Mouse (Mus musculus) hindbrain, embryonic 11.5 days (tissue): ENCODE data around the gene Bcan. TPM values are rescaled to one million over a fixed set of nuclear protein-coding genes. Genes with fewer than 3 reads are reported as not detected.

Experiments
- ATAC-seq: fragments of 200-750 bp; cut with Nextera tagmentation; 2 replicates; pipeline ENCODE4 v1.8.0; 2017; ENCODE audit warnings: mild to moderate bottlenecking, moderate TSS enrichment, moderate library complexity; ENCODE audit not compliant: low FRiP score
- DNase-seq: peaks from one replicate; pipeline ENCODE4 v3.0.0-alpha.2; 2015; ENCODE audit warnings: low spot score
- H3K27ac ChIP-seq: fragments of 300-500 bp; sonication (generic); 2 replicates; pipeline ENCODE4 v1.5.1; 2014; ENCODE audit warnings: mild to moderate bottlenecking, low read depth, low read length
- H3K27me3 ChIP-seq: fragments of 300-500 bp; sonication (generic); 2 replicates; pipeline ENCODE4 v1.6.1; 2014; ENCODE audit warnings: mild to moderate bottlenecking, low read length, moderate library complexity, mixed read lengths; ENCODE audit not compliant: control insufficient read depth, insufficient read depth
- H3K36me3 ChIP-seq: fragments of 300-500 bp; sonication (generic); 2 replicates; pipeline ENCODE4 v1.6.1; 2014; ENCODE audit warnings: mild to moderate bottlenecking, low read length, moderate library complexity, mixed read lengths; ENCODE audit not compliant: control insufficient read depth, insufficient read depth
- H3K4me1 ChIP-seq: fragments of 300-500 bp; sonication (generic); replicated peaks from 2 replicates; pipeline ENCODE4 v1.6.1; 2014; ENCODE audit warnings: low read length, mixed read lengths; ENCODE audit not compliant: control insufficient read depth, insufficient read depth
- H3K4me2 ChIP-seq: fragments of 300-500 bp; sonication (generic); replicated peaks from 2 replicates; pipeline ENCODE4 v1.6.1; 2014; ENCODE audit warnings: mild to moderate bottlenecking, low read depth, low read length
- H3K4me3 ChIP-seq: fragments of 300-500 bp; sonication (generic); 2 replicates; pipeline ENCODE4 v1.5.1; 2014; ENCODE audit warnings: low read depth, low read length
- H3K9ac ChIP-seq: fragments of 300-500 bp; sonication (generic); 2 replicates; pipeline ENCODE4 v1.6.1; 2014; ENCODE audit warnings: low read depth, low read length
- H3K9me3 ChIP-seq: fragments of 300-500 bp; sonication (generic); 2 replicates; pipeline ENCODE4 v1.6.1; 2016; ENCODE audit warnings: low read length; ENCODE audit not compliant: control insufficient read depth
- WGBS: fragments of 180-500 bp; shearing (Covaris S2); extraction: QIAGEN DNeasy Blood & Tissue Kit; methylation state at CpG from one replicate; pipeline ENCODE4 v1.1.7; 2014; 5-methylcytosine and 5-hydroxymethylcytosine counted together
- polyA plus RNA-seq: library from polyadenylated mRNA; unstranded; fragments of >200 nt; fragmentation: Nextera tagmentation; extraction: Ambion mirVana; gene quantifications from 2 replicates; pipeline ENCODE4 v1.2.1, GENCODE M21; 2014

The Bcan gene
- polyA plus RNA-seq, 1 experiment from 2014 or later, result 0.82 TPM

GRCm38 (mm10) chr3:87985505-87986320, 14.3 kb downstream of the Bcan start:
- Histone ChIP-seq H3K4me2 (peak overlapping the region; percentile 13; the same call in 1 of the 2 replicates), H3K9ac (peak overlapping the region; percentile 20; the same call in 1 of the 2 replicates)
- ATAC-seq, result peak; percentile 17; the same call in 1 of the 2 replicates

GRCm38 (mm10) chr3:87984094-87984493, 15.9 kb downstream of the Bcan start:
- H3K27ac ChIP-seq, result peak overlapping the region; percentile 83; the same call in 1 of the 2 replicates
- H3K9me3 ChIP-seq, result no peaks in the 10 kb centered on the region
- no peaks in the 10 kb centered on the region for H3K36me3 ChIP-seq
- H3K4me3 ChIP-seq, result no peak overlapping the region
- H3K4me1 ChIP-seq, result peaks cover 38% of the 10 kb centered on the region
- no peaks in the 10 kb centered on the region for H3K27me3 ChIP-seq
- H3K9ac ChIP-seq, result no peak overlapping the region; the same call in 1 of the 2 replicates
- WGBS, result 41% methylated on average over 3 of the region's 3 CpGs
- DNase-seq, result no peak
- no peak for ATAC-seq
- H3K4me2 ChIP-seq, result no peak overlapping the region; the same call in 1 of the 2 replicates

More at GRCm38 (mm10) chr3:87985505-87986320, 14.3 kb downstream of the Bcan start:
- 38% methylated on average over 12 of the region's 12 CpGs for WGBS
- no peak overlapping the region for H3K4me3 ChIP-seq
- H3K36me3 ChIP-seq, result no peaks in the 10 kb centered on the region
- no peaks in the 10 kb centered on the region for H3K9me3 ChIP-seq
- peak overlapping the region; percentile 79 for H3K27ac ChIP-seq
- H3K27me3 ChIP-seq, result no peaks in the 10 kb centered on the region; the same call in 1 of the 2 replicates
- DNase-seq, result peak; percentile 70
- peaks cover 35% of the 10 kb centered on the region for H3K4me1 ChIP-seq

DNA sequence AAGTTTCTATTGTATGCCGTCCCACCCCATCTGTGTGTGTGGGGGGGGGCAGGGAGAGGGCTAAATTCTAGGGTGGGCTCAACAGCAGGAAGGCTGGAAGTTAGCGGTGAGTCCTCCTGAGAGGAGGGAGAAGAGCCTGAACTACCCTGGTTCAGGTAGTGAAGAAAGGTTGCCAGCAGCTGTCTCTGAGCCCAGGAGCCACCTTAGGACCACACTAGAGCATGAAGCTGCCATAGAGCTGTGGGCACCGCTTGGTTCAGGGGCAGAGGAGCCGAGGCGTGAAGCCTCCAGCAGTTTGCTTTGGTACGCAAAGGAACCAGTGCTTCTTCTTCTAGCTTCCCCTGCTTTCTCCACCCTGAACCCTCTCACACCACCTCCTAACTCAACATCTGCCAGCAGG, 16.4 kb downstream of the Bcan start:
- Histone ChIP-seq H3K4me3 (no peak overlapping the region), H3K9me3 (no peaks in the 10 kb centered on the region), H3K36me3 (no peaks in the 10 kb centered on the region), H3K27ac (peak overlapping the region; percentile 83), H3K4me2 (peak overlapping the region; percentile 28), H3K4me1 (peaks cover 38% of the 10 kb centered on the region), H3K9ac (peak overlapping the region; percentile 44; the same call in 1 of the 2 replicates), H3K27me3 (no peaks in the 10 kb centered on the region)
- DNase-seq (no peak), ATAC-seq (no peak)
- 39% methylated on average over 6 of the region's 6 CpGs for WGBS

DNA sequence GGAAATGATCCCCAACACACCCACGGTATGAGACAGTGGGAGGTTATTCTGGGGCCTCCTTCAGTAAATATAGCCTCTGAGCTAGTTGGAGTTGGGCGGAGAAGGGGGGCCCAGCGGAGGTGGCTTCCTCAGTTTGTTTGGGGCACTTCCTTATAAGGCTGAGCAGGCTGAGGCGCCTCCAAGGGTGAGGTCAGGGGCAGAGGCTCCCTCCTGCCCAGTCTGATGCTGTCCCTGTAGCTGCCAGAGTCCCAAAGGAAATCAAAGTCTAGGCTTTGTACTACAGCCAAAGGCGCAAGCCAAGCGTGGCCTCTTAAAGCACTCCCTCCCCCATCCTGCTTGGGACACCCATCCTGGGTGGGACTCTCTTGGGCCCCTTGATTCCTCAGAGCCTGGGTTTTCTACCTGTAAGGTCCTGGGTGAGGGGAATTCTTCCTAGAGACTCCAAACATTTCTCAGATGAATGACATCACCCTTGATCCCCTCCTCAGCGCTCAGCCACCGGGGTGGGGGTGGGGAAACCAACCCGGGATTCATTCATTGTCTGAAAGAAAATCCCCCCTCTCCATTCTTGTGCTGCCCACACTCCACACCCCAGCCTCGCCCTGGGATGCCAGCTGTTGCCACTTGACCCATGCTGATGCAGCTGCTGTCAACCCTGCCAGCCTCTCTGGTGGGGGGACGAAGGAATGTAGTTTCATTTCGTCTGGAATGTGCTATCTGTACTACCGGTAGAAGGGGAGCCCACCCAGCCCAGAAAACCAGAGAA, 17.0 kb downstream of the Bcan start:
- 0% methylated on average over 13 of the region's 13 CpGs for WGBS
- Histone ChIP-seq H3K27me3 (no peaks in the 10 kb centered on the region), H3K4me3 (peak overlapping the region; percentile 10; the same call in 1 of the 2 replicates), H3K9ac (peak overlapping the region; percentile 44; the same call in 1 of the 2 replicates), H3K9me3 (no peaks in the 10 kb centered on the region), H3K4me1 (peaks cover 35% of the 10 kb centered on the region), H3K27ac (peak overlapping the region; percentile 83), H3K4me2 (peak overlapping the region; percentile 28), H3K36me3 (peaks cover 2% of the 10 kb centered on the region; the same call in 1 of the 2 replicates)
- DNase-seq, result peak; percentile 69
- peak; percentile 12; the same call in 1 of the 2 replicates for ATAC-seq

GRCm38 (mm10) chr3:87981894-87982835, 17.9 kb downstream of the Bcan start:
- Histone ChIP-seq H3K4me2 (peak overlapping the region; percentile 28), H3K9me3 (no peaks in the 10 kb centered on the region), H3K27me3 (no peaks in the 10 kb centered on the region), H3K9ac (peak overlapping the region; percentile 44; the same call in 1 of the 2 replicates), H3K4me3 (no peak overlapping the region), H3K4me1 (peaks cover 35% of the 10 kb centered on the region), H3K36me3 (peaks cover 6% of the 10 kb centered on the region; the same call in 1 of the 2 replicates), H3K27ac (peak overlapping the region; percentile 83)
- peak; percentile 11 for DNase-seq
- 32% methylated on average over 12 of the region's 12 CpGs for WGBS
- ATAC-seq, result no peak; the same call in 1 of the 2 replicates

DNA sequence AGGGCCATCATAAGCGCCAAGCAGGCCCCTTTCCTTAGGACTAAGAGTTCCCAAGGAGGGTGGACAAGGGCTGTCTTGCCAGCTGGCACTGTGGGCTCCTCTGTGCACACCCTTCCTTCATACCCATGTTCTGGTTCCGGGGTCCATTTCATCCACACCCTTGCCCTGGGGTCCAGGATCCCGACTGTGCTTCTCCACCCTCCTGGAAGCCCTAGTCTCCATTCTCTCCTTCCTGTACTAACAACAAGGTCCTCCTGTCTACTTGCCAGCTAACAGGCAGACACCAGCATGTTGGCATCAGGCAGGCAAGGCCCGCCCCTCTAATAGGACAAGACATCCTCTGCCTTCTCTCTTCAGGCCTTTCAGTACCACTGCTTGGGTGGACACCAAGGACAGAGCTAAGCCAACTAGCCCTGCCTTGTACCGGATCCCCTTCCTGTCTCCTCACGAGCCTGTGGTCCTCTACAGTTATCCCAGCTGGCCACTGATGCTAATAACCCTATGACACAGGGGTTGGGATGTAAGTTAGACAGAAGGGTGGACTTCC, 18.7 kb downstream of the Bcan start:
- Histone ChIP-seq H3K4me3 (no peak overlapping the region), H3K4me1 (peaks cover 35% of the 10 kb centered on the region), H3K9ac (no peak overlapping the region), H3K27ac (0 out of 2 replicates have a peak overlapping the region, but pooled peaks have one; percentile 83), H3K27me3 (no peaks in the 10 kb centered on the region), H3K4me2 (no peak overlapping the region), H3K9me3 (no peaks in the 10 kb centered on the region), H3K36me3 (peaks cover 8% of the 10 kb centered on the region; the same call in 1 of the 2 replicates)
- 87% methylated on average over 6 of the region's 6 CpGs for WGBS
- ATAC-seq (no peak), DNase-seq (no peak)

DNA sequence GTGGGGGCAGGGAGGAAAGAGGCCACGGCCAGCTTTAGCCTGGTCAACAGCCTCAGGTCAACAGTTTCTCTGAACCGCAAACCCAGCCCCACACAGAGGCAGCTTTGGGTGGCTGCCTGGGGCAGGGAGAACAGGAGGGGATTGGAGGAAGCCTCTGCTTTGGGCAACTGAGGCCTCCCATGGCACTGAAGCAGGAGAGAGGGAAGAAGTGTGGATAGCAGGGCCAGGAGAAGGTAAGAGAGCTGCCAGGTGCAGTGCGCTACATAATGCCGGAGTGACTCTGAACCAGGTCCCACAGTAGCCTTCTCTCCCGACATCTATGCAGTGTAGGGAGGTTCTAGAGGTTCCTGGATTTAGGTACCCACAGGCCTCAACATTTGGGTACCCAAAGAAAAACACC, 19.3 kb downstream of the Bcan start:
- no peaks in the 10 kb centered on the region for H3K27me3 ChIP-seq
- H3K36me3 ChIP-seq, result peaks cover 8% of the 10 kb centered on the region; the same call in 1 of the 2 replicates
- H3K4me3 ChIP-seq, result no peak overlapping the region
- H3K9ac ChIP-seq, result peak overlapping the region; percentile 5; the same call in 1 of the 2 replicates
- no peaks in the 10 kb centered on the region for H3K9me3 ChIP-seq
- DNase-seq, result peak; percentile 5
- peaks cover 35% of the 10 kb centered on the region for H3K4me1 ChIP-seq
- H3K4me2 ChIP-seq, result no peak overlapping the region
- no peak for ATAC-seq
- 60% methylated on average over 5 of the region's 5 CpGs for WGBS
- H3K27ac ChIP-seq, result peak overlapping the region; percentile 47
